Mouse (Mus musculus): ENCODE data around the gene Vmn1r179. TPM values are rescaled to one million over a fixed set of nuclear protein-coding genes. Genes with fewer than 3 reads are reported as not detected.
A peak's percentile ranks its signal among the peaks of the same experiment; 100 is the strongest.
"Not testable (repeated sequence)": the region's sequence is repeated elsewhere in the genome, so short reads cannot be mapped to it uniquely, and the experiment has no call there.

Vmn1r179 gene
- total RNA-seq (2014; rRNA removed): not detected in 2 replicates
- polyA plus RNA-seq (2015; fragmentation: Nextera tagmentation; extraction: Ambion mirVana): not detected in 2 replicates

DNA sequence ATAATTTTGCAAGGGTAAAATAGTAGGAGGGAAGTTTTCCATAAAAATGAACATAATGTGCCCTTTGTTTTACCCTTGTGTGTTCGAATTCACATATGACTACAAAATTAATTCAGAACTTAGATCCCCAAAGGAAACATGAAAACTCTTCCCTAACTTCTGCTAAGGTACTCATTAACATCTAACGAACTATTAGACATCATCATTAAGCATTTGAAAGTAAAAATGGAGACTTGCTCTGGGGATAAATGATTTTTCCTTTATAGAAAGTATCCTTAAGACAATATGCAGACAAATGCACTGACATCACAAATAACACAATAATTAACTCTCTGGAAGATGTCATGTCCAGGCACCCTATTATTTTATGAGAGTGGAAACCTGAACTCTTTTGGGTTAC, at the start of gene Vmn1r179:
Gene Vmn1r179, plus strand, starts transcription at position 301 of the 400 bp plus-strand sequence.
- ATAC-seq (no peak), DNase-seq (ENCODE audit: low spot score) (no peak)
- 52% methylated on average over 2 of the region's 2 CpGs for WGBS

DNA sequence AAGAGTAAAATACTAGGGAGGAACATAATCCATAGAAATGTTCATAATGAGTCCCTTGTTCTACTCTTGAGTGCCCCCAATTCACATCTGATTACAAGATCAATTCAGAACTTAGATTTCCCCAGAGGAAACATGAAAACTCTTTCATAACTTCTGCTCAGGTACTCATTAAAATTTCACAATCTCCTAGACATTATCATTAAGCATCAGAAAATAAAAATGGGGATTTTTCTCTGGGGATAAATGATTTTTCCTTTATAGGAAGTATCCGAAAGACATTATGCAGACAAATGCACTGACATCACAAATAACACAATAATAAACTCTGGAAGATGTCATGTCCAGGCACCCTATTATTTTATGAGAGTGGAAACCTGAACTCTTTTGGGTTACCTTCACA, 35.1 kb upstream of the Vmn1r179 start, which contains the start of gene Vmn1r178:
Gene Vmn1r178, plus strand, starts transcription at position 301 of the 400 bp plus-strand sequence.
- Histone ChIP-seq H3K27ac (no peak within 1 kb of the TSS), H3K27me3 (ENCODE audit: insufficient read depth, low read length) (no peaks in the 10 kb centered on the region), H3K36me3 (ENCODE audit: insufficient read depth, low read length) (no peaks in the 10 kb centered on the region), H3K9me3 (ENCODE audit: low read length) (peaks cover 7% of the 10 kb centered on the region; the same call in 1 of the 2 replicates), H3K4me1 (ENCODE audit: insufficient read depth, low read length) (no peaks in the 10 kb centered on the region), H3K4me2 (ENCODE audit: low read depth, low read length) (no peak within 1 kb of the TSS), H3K4me3 (ENCODE audit: low read length) (no peak within 1 kb of the TSS), H3K9ac (replicated peaks; ENCODE audit: low read length) (no peak within 1 kb of the TSS)
- no peak for TF ChIP-seq CTCF (IDR thresholded peaks at IDR 0.05; ENCODE audit: low read depth)
- DNase-seq (ENCODE audit: low spot score) (no peak), ATAC-seq (no peak)
- 80% methylated on average over 1 of the region's 1 CpGs for WGBS

More for the DNA sequence above, at the start of gene Vmn1r179:
- Histone ChIP-seq H3K27ac (no peak within 1 kb of the TSS), H3K4me3 (ENCODE audit: low read length) (no peak within 1 kb of the TSS), H3K36me3 (ENCODE audit: insufficient read depth, low read length) (no peaks in the 10 kb centered on the region), H3K9ac (replicated peaks; ENCODE audit: low read length) (no peak within 1 kb of the TSS), H3K27me3 (ENCODE audit: insufficient read depth, low read length) (no peaks in the 10 kb centered on the region), H3K9me3 (ENCODE audit: low read length) (peaks cover 6% of the 10 kb centered on the region), H3K4me1 (ENCODE audit: insufficient read depth, low read length) (no peaks in the 10 kb centered on the region), H3K4me2 (ENCODE audit: low read depth, low read length) (no peak within 1 kb of the TSS)
- no peak for TF ChIP-seq CTCF (IDR thresholded peaks at IDR 0.05; ENCODE audit: low read depth)

DNA sequence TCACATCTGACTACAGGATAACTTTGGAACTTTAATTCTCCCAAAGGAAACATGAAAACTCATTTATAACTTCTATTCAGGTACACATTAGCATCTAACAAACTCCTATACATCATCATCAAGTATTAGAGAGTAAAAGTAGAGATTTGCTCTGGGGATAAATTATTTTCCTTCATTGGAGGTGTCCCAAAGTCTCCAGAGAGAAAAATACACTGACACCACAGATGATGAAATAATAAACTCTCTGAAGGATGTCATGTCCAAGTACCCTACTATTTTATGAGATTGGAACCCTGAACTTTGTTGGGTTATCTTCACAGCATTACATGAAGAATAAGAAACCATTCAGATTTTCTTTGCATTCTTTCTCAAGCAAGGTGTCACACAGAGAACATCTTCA, 23.6 kb downstream of the Vmn1r179 start, which contains the start of gene Vmn1r180:
Gene Vmn1r180, plus strand, starts transcription at position 301 of the 400 bp plus-strand sequence.
- no peak within 1 kb of the TSS for H3K27ac ChIP-seq
- H3K9ac ChIP-seq (replicated peaks; ENCODE audit: low read length): no peak within 1 kb of the TSS
- no peaks in the 10 kb centered on the region for H3K4me1 ChIP-seq (ENCODE audit: insufficient read depth, low read length)
- no peak within 1 kb of the TSS for H3K4me2 ChIP-seq (ENCODE audit: low read depth, low read length)
- no peak for ATAC-seq
- no peak for DNase-seq (ENCODE audit: low spot score)
- no peak within 1 kb of the TSS for H3K4me3 ChIP-seq (ENCODE audit: low read length)
- H3K36me3 ChIP-seq (ENCODE audit: insufficient read depth, low read length): no peaks in the 10 kb centered on the region
- H3K27me3 ChIP-seq (ENCODE audit: insufficient read depth, low read length): no peaks in the 10 kb centered on the region
- TF ChIP-seq CTCF (IDR thresholded peaks at IDR 0.05; ENCODE audit: low read depth): no peak
- H3K9me3 ChIP-seq (ENCODE audit: low read length): no peaks in the 10 kb centered on the region; the same call in 1 of the 2 replicates

DNA sequence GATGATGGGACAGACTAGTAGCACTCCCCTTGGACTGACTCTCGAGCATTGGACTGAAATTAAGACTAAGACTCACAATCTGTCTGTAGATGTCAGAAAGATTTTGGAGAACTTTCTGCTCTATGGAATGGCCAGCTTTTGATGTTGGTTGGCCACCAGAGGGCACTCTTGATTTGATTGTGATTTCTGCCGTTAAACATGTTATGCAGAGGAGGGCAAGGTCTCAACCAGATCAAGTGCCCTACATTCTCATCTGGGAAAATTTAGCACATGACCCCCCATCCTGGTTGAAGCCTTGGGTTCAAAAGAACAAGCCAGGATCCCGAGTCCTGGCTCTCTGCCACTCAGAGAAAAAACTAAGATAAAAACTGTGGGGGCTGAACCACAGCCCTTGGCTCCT, 41.3 kb downstream of the Vmn1r179 start:
- not testable (repeated sequence) for H3K4me3 ChIP-seq (ENCODE audit: low read length); H3K9ac ChIP-seq (replicated peaks; ENCODE audit: low read length); H3K4me1 ChIP-seq (ENCODE audit: insufficient read depth, low read length); DNase-seq (ENCODE audit: low spot score); H3K36me3 ChIP-seq (ENCODE audit: insufficient read depth, low read length); H3K27ac ChIP-seq; H3K27me3 ChIP-seq (ENCODE audit: insufficient read depth, low read length); ATAC-seq; H3K4me2 ChIP-seq (ENCODE audit: low read depth, low read length)
- peaks cover 12% of the 10 kb centered on the region; the same call in 1 of the 2 replicates for H3K9me3 ChIP-seq (ENCODE audit: low read length)
- TF ChIP-seq CTCF (IDR thresholded peaks at IDR 0.05; ENCODE audit: low read depth): peak; percentile 28
- WGBS: 63% methylated on average over 3 of the region's 3 CpGs

DNA sequence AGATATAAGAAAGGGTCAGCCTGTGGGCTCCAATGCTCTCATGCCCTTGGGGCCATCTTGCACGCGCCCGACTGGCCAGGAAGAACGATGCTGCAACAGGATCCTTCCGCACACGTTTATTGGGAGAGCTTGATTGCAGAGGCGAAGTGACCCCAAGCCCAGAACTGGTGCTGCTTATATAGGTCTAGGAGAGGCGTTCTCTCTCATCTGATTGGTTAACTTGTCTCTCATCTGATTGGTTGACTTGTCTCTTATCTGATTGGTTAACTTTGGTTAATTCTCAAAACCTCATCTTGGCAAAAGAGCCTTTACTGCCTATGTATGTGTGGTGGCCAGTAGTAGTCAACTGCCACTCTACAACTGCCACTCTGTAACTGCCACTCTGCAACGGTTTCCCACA, 47.5 kb downstream of the Vmn1r179 start, which contains the start of gene Vmn1r181:
Gene Vmn1r181, plus strand, starts transcription at position 301 of the 400 bp plus-strand sequence.
- not testable (repeated sequence) for H3K4me1 ChIP-seq (ENCODE audit: insufficient read depth, low read length); H3K4me2 ChIP-seq (ENCODE audit: low read depth, low read length); H3K36me3 ChIP-seq (ENCODE audit: insufficient read depth, low read length); H3K27me3 ChIP-seq (ENCODE audit: insufficient read depth, low read length); ATAC-seq; DNase-seq (ENCODE audit: low spot score); H3K27ac ChIP-seq; H3K4me3 ChIP-seq (ENCODE audit: low read length); H3K9ac ChIP-seq (replicated peaks; ENCODE audit: low read length)
- WGBS: 75% methylated on average over 9 of the region's 9 CpGs
- H3K9me3 ChIP-seq (ENCODE audit: low read length): peaks cover 17% of the 10 kb centered on the region; the same call in 1 of the 2 replicates

Other genes starting within 250 kb of the Vmn1r179 start
- not detected in 2 replicates for gene Vmn1r173, start 226.3 kb upstream of the Vmn1r179 start, total RNA-seq (2014; rRNA removed)
- not detected in 2 replicates for gene Vmn1r173, start 226.3 kb upstream of the Vmn1r179 start, polyA plus RNA-seq (2015; fragmentation: Nextera tagmentation; extraction: Ambion mirVana)
- not detected in 2 replicates for gene Vmn1r174, start 174.7 kb upstream of the Vmn1r179 start, total RNA-seq (2014; rRNA removed)
- not detected in 2 replicates for gene Vmn1r174, start 174.7 kb upstream of the Vmn1r179 start, polyA plus RNA-seq (2015; fragmentation: Nextera tagmentation; extraction: Ambion mirVana)
- gene Vmn1r175, start 116.3 kb upstream of the Vmn1r179 start, total RNA-seq (2014; rRNA removed): not detected in 2 replicates
- not detected in 2 replicates for gene Vmn1r175, start 116.3 kb upstream of the Vmn1r179 start, polyA plus RNA-seq (2015; fragmentation: Nextera tagmentation; extraction: Ambion mirVana)
- not detected in 2 replicates for gene Vmn1r176, start 89.6 kb upstream of the Vmn1r179 start, total RNA-seq (2014; rRNA removed)
- gene Vmn1r176, start 89.6 kb upstream of the Vmn1r179 start, polyA plus RNA-seq (2015; fragmentation: Nextera tagmentation; extraction: Ambion mirVana): not detected in 2 replicates
- gene Vmn1r177, start 60.5 kb upstream of the Vmn1r179 start, total RNA-seq (2014; rRNA removed): not detected in 2 replicates
- not detected in 2 replicates for gene Vmn1r177, start 60.5 kb upstream of the Vmn1r179 start, polyA plus RNA-seq (2015; fragmentation: Nextera tagmentation; extraction: Ambion mirVana)
- gene Vmn1r178, start 35.0 kb upstream of the Vmn1r179 start, total RNA-seq (2014; rRNA removed): not detected in 2 replicates
- gene Vmn1r178, start 35.0 kb upstream of the Vmn1r179 start, polyA plus RNA-seq (2015; fragmentation: Nextera tagmentation; extraction: Ambion mirVana): not detected in 2 replicates
- gene Vmn1r180, start 23.7 kb downstream of the Vmn1r179 start, total RNA-seq (2014; rRNA removed): not detected in 2 replicates
- gene Vmn1r180, start 23.7 kb downstream of the Vmn1r179 start, polyA plus RNA-seq (2015; fragmentation: Nextera tagmentation; extraction: Ambion mirVana): not detected in 2 replicates
- not detected in 2 replicates for gene Vmn1r181, start 47.6 kb downstream of the Vmn1r179 start, total RNA-seq (2014; rRNA removed)
- not detected in 2 replicates for gene Vmn1r181, start 47.6 kb downstream of the Vmn1r179 start, polyA plus RNA-seq (2015; fragmentation: Nextera tagmentation; extraction: Ambion mirVana)
- gene V1rd19, start 74.7 kb downstream of the Vmn1r179 start, total RNA-seq (2014; rRNA removed): not detected in 2 replicates
- not detected in 2 replicates for gene V1rd19, start 74.7 kb downstream of the Vmn1r179 start, polyA plus RNA-seq (2015; fragmentation: Nextera tagmentation; extraction: Ambion mirVana)
- gene Vmn1r183, start 126.3 kb downstream of the Vmn1r179 start, total RNA-seq (2014; rRNA removed): not detected in 2 replicates
- gene Vmn1r183, start 126.3 kb downstream of the Vmn1r179 start, polyA plus RNA-seq (2015; fragmentation: Nextera tagmentation; extraction: Ambion mirVana): not detected in 2 replicates
- gene Zfp180, start 154.9 kb downstream of the Vmn1r179 start, total RNA-seq (2014; rRNA removed): 23.7 and 29.1 TPM in 2 replicates
- 18.6 and 19.5 TPM in 2 replicates for gene Zfp180, start 154.9 kb downstream of the Vmn1r179 start, polyA plus RNA-seq (2015; fragmentation: Nextera tagmentation; extraction: Ambion mirVana)
- 5.0 and 7.3 TPM in 2 replicates for gene Zfp112, start 185.3 kb downstream of the Vmn1r179 start, total RNA-seq (2014; rRNA removed)
- gene Zfp112, start 185.3 kb downstream of the Vmn1r179 start, polyA plus RNA-seq (2015; fragmentation: Nextera tagmentation; extraction: Ambion mirVana): 4.1 and 4.5 TPM in 2 replicates
- gene Zfp235, start 207.2 kb downstream of the Vmn1r179 start, total RNA-seq (2014; rRNA removed): 17.0 and 19.6 TPM in 2 replicates
- gene Zfp235, start 207.2 kb downstream of the Vmn1r179 start, polyA plus RNA-seq (2015; fragmentation: Nextera tagmentation; extraction: Ambion mirVana): 20.0 and 20.4 TPM in 2 replicates
- 5.4 and 5.5 TPM in 2 replicates for gene Zfp114, start 248.1 kb downstream of the Vmn1r179 start, total RNA-seq (2014; rRNA removed)
- gene Zfp114, start 248.1 kb downstream of the Vmn1r179 start, polyA plus RNA-seq (2015; fragmentation: Nextera tagmentation; extraction: Ambion mirVana): 2.5 and 3.0 TPM in 2 replicates